Mouse (Mus musculus): Measurements from ENCODE around the gene Gm8251. TPM values are rescaled to one million over a fixed set of nuclear protein-coding genes. Genes with fewer than 3 reads are reported as not detected.

Gene Gm8251
- total and polyA plus RNA-seq, 3 experiments: 0.08 to 0.34 (median 0.13) TPM

DNA sequence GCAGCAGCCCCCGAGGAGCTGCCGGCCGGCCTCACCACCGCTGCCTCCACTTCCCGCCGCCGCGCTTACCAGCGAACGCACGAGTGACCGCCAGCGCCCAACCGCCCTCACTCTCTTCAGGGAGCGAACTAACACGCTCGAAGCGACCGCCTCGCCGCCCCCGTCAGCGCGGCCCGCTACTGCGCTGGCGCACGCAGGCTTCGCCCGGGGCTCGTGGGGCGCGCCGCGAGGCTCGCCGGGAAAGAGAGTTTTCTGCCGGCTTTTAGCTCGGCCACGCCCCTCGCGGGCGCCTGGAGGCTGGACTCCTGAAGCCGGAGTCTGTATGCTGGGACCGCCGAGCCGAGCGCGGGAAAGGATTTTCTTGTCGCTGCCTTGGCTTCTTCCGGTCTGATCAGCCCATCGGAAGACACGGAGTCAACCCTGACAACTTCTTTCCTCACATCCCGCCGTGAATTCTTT is 40.6 kb upstream of the Gm8251 start, which contains the start of gene Tex30:
Gene Tex30, minus strand, starts transcription at position 183 of the 459 bp plus-strand sequence.
- Histone ChIP-seq H3K36me3 (replicated peaks in 1 of 2; ENCODE audit: control insufficient read depth in 1 of 2, insufficient read depth in 1 of 2, low read length in 1 of 2) (peaks cover 7 to 15% of the 10 kb centered on the region in 2 experiments), H3K9me3 (replicated peaks; ENCODE audit: low read length) (no peaks in the 10 kb centered on the region), H3K27me3 (replicated peaks) (no peaks in the 10 kb centered on the region), H3K4me2 (ENCODE audit: insufficient read depth, low read depth, poor library complexity, severe bottlenecking) (peak within 1 kb of the TSS; percentile 95), H3K4me3 (replicated peaks in 1 of 3; ENCODE audit: low read depth in 2 of 3, low read length in 2 of 3, poor library complexity in 1 of 3) (peak within 1 kb of the TSS; percentile 85 to 86 (median 85)), H3K79me2 (replicated peaks; ENCODE audit: control insufficient read depth, extremely low read depth, insufficient read depth, poor library complexity, severe bottlenecking) (peaks cover 36% of the 10 kb centered on the region), H3K27ac (ENCODE audit: insufficient read depth, low read depth) (peak within 1 kb of the TSS; percentile 67), H3K9ac (ENCODE audit: insufficient read depth, low read depth) (peak within 1 kb of the TSS; percentile 69), H3K4me1 (ENCODE audit: control insufficient read depth in 1 of 2, insufficient read depth in 2 of 2) (peaks cover 2 to 43% of the 10 kb centered on the region in 2 experiments; a peak in 3 of 4 replicates)
- in situ Hi-C loops (cut with MboI; ENCODE audit: low pct_ligation_motif_present, low pct_unique_long_range_greater_than_20kb, low sequenced_read_pairs) (no loop called here), dilution Hi-C loops (cut with MboI; ENCODE audit: extremely low pct_ligation_motif_present, extremely low pct_unique_long_range_greater_than_20kb, low sequenced_read_pairs) (no loop called here)
- peak; percentile 94 for DNase-seq (ENCODE audit: extremely low read depth)
- TF ChIP-seq GABPA (IDR thresholded peaks at IDR 0.05; ENCODE audit: insufficient replicate concordance, low read depth, low read length) (peak; percentile 35; the same call in 1 of the 2 replicates), ETS1 (conservative IDR thresholded peaks at IDR 0.05; ENCODE audit: low read depth, low read length) (no peak), RAD21 (IDR thresholded peaks at IDR 0.05; ENCODE audit: low read depth, low read length) (no peak), JUND (conservative IDR thresholded peaks at IDR 0.05; ENCODE audit: low read depth, low read length) (no peak), MAZ (IDR thresholded peaks at IDR 0.05; ENCODE audit: low read depth, low read length) (0 out of 2 replicates have a peak, but pooled peaks have one; percentile 57), NRF1 (IDR thresholded peaks at IDR 0.05; ENCODE audit: low read depth, low read length) (peak; percentile 91), ELF1 (IDR thresholded peaks at IDR 0.05; ENCODE audit: low read depth, low read length) (peak; percentile 82), TBP (conservative IDR thresholded peaks at IDR 0.05; ENCODE audit: low read depth, low read length) (peak; percentile 80), JUN (IDR thresholded peaks at IDR 0.05; ENCODE audit: insufficient read depth, low read depth, low read length) (no peak), IRF4 (IDR thresholded peaks at IDR 0.05; ENCODE audit: low read depth, low read length) (peak; percentile 48; the same call in 1 of the 2 replicates), USF2 (conservative IDR thresholded peaks at IDR 0.05; ENCODE audit: low read depth, low read length) (no peak), SIN3A (IDR thresholded peaks at IDR 0.05; ENCODE audit: low read length) (peak; percentile 43; the same call in 1 of the 2 replicates), HCFC1 (IDR thresholded peaks at IDR 0.05; ENCODE audit: low read depth, low read length) (peak; percentile 91), USF1 (IDR thresholded peaks at IDR 0.05; ENCODE audit: low read depth, low read length) (peak; percentile 57), ZKSCAN1 (IDR thresholded peaks at IDR 0.05; ENCODE audit: borderline replicate concordance, low read depth, low read length) (no peak), NELFE (IDR thresholded peaks at IDR 0.05; ENCODE audit: low read depth, low read length) (peak; percentile 91), ZC3H11A (IDR thresholded peaks at IDR 0.05; ENCODE audit: low read depth, low read length) (no peak), ZMIZ1 (IDR thresholded peaks at IDR 0.05; ENCODE audit: low read depth, low read length) (peak; percentile 95), MAFK (IDR thresholded peaks at IDR 0.05; ENCODE audit: insufficient replicate concordance, low read length) (no peak), POLR2AphosphoS2 (IDR thresholded peaks at IDR 0.05; ENCODE audit: low read depth, low read length) (0 out of 2 replicates have a peak, but pooled peaks have one; percentile 55), POLR2A (IDR thresholded peaks at IDR 0.05; ENCODE audit: low read depth, low read length) (peak; percentile 91), MAX (IDR thresholded peaks at IDR 0.05; ENCODE audit: low read length) (peak; percentile 46; the same call in 1 of the 2 replicates), MYC (IDR thresholded peaks at IDR 0.05; ENCODE audit: low read depth, low read length) (peak; percentile 70; the same call in 1 of the 2 replicates), PAX5 (IDR thresholded peaks at IDR 0.05; ENCODE audit: low read length) (no peak), E2F4 (IDR thresholded peaks at IDR 0.05; ENCODE audit: insufficient replicate concordance, low read depth, low read length) (peak; percentile 95), MEF2A (IDR thresholded peaks at IDR 0.05; ENCODE audit: borderline replicate concordance, low read depth, low read length) (0 out of 2 replicates have a peak, but pooled peaks have one; percentile 43), EP300 (IDR thresholded peaks at IDR 0.05; ENCODE audit: low read length) (no peak), BHLHE40 (IDR thresholded peaks at IDR 0.05; ENCODE audit: low read depth, low read length) (peak; percentile 55; the same call in 1 of the 2 replicates), CHD2 (IDR thresholded peaks at IDR 0.05; ENCODE audit: low read length) (0 out of 2 replicates have a peak, but pooled peaks have one; percentile 19), KAT2A (IDR thresholded peaks at IDR 0.05; ENCODE audit: insufficient replicate concordance, low read length) (peak; percentile 88; the same call in 1 of the 2 replicates), TCF12 (IDR thresholded peaks at IDR 0.05; ENCODE audit: low read depth, low read length) (peak; percentile 97), CHD1 (IDR thresholded peaks at IDR 0.05; ENCODE audit: low read depth, low read length) (0 out of 2 replicates have a peak, but pooled peaks have one; percentile 27), MXI1 (IDR thresholded peaks at IDR 0.05; ENCODE audit: low read depth, low read length) (peak; percentile 85), ZNF384 (IDR thresholded peaks at IDR 0.05; ENCODE audit: low read depth, low read length) (no peak), CTCF (conservative IDR thresholded peaks at IDR 0.05 in 1 of 2, IDR thresholded peaks at IDR 0.05 in 1 of 2; ENCODE audit: low read depth in 2 of 2, low read length in 2 of 2) (no peak), SMC3 (IDR thresholded peaks at IDR 0.05; ENCODE audit: low read depth, low read length) (no peak), RCOR1 (conservative IDR thresholded peaks at IDR 0.05; ENCODE audit: low read depth, low read length) (no peak), UBTF (IDR thresholded peaks at IDR 0.05; ENCODE audit: low read depth, low read length) (peak; percentile 88; the same call in 1 of the 2 replicates)

Measured in CH12.LX (cell line).